Mouse (Mus musculus) MEL (cell line): Measurements from ENCODE around the gene Psmd5. TPM values are rescaled to one million over a fixed set of nuclear protein-coding genes. Genes with fewer than 3 reads are reported as not detected.

Source experiments
- DNase-seq: peaks from one replicate; pipeline ENCODE4 v3.0.0; 2011; ENCODE audit warnings: low read depth, low spot score
- H3K27ac ChIP-seq: 2 replicates; pipeline ENCODE4 v1.5.1; 2012; ENCODE audit warnings: low read depth, mild to moderate bottlenecking, control low read depth, low read length, moderate library complexity; ENCODE audit not compliant: control insufficient read depth
- H3K27me3 ChIP-seq, 2 experiments: fragments of 150-350 bp in 1 of 2; sonication (generic) in 1 of 2; 2 replicates each; pipeline ENCODE4 v1.6.1; 2012; ENCODE audit warnings: low read length in 2 of 2, mild to moderate bottlenecking in 2 of 2, improper control_type of control experiment in 1 of 2, moderate library complexity in 1 of 2; ENCODE audit not compliant: insufficient read depth in 2 of 2, control insufficient read depth in 1 of 2
- H3K36me3 ChIP-seq, 2 experiments: 2 replicates each; pipeline ENCODE4 v1.6.1; 2012 to 2014; ENCODE audit warnings: low read length in 2 of 2, improper control_type of control experiment in 1 of 2, inconsistent platforms in 1 of 2, mild to moderate bottlenecking in 1 of 2; ENCODE audit not compliant: insufficient read depth in 2 of 2, control insufficient read depth in 1 of 2
- H3K4me1 ChIP-seq, 2 experiments: fragments of 150-350 bp in 1 of 2; sonication (generic) in 1 of 2; 2 replicates each; pipeline ENCODE4 v1.6.1; 2012; ENCODE audit warnings: low read length in 2 of 2, improper control_type of control experiment in 1 of 2, mild to moderate bottlenecking in 1 of 2; ENCODE audit not compliant: insufficient read depth in 2 of 2, control insufficient read depth in 1 of 2
- H3K4me3 ChIP-seq, 2 experiments: fragments of 150-350 bp in 1 of 2; sonication (generic) in 1 of 2; 2 replicates each; pipeline ENCODE4 v1.5.1; 2012; ENCODE audit warnings: low read depth in 2 of 2, low read length in 2 of 2, mild to moderate bottlenecking in 2 of 2, moderate library complexity in 2 of 2, control low read depth in 1 of 2, improper control_type of control experiment in 1 of 2; ENCODE audit not compliant: control insufficient read depth in 1 of 2, insufficient read depth in 1 of 2
- H3K79me2 ChIP-seq: 2 replicates; pipeline ENCODE4 v1.6.1; 2012; ENCODE audit warnings: mild to moderate bottlenecking, low read length, moderate library complexity; ENCODE audit not compliant: control insufficient read depth, poor library complexity, insufficient read depth
- H3K9ac ChIP-seq: 2 replicates; pipeline ENCODE4 v1.6.1; 2012; ENCODE audit warnings: low read depth, mild to moderate bottlenecking, control low read depth, low read length, moderate library complexity; ENCODE audit not compliant: control insufficient read depth, poor library complexity, severe bottlenecking
- H3K9me3 ChIP-seq: fragments of 150-350 bp; sonication (generic); replicated peaks from 2 replicates; pipeline ENCODE4 v1.6.1; 2012; ENCODE audit warnings: mild to moderate bottlenecking, low read length, improper control_type of control experiment, moderate library complexity; ENCODE audit not compliant: insufficient read depth
- BHLHE40 ChIP-seq: IDR thresholded peaks from 2 replicates; pipeline ENCODE4 v1.6.1; 2012; ENCODE audit warnings: low read depth, mild to moderate bottlenecking, inconsistent platforms, low read length, improper control_type of control experiment, borderline replicate concordance
- CHD1 ChIP-seq: IDR thresholded peaks from 2 replicates; pipeline ENCODE4 v1.6.1; 2012; ENCODE audit warnings: low read depth, mild to moderate bottlenecking, inconsistent platforms, low read length, improper control_type of control experiment
- E2F4 ChIP-seq: IDR thresholded peaks from 2 replicates; pipeline ENCODE4 v1.6.1; 2011; ENCODE audit warnings: low read depth, low read length, improper control_type of control experiment, borderline replicate concordance
- ELF1 ChIP-seq: IDR thresholded peaks from 2 replicates; pipeline ENCODE4 v1.6.1; 2014; ENCODE audit warnings: low read depth, mild to moderate bottlenecking, inconsistent platforms, low read length, improper control_type of control experiment, moderate library complexity
- ETS1 ChIP-seq: IDR thresholded peaks from 2 replicates; pipeline ENCODE4 v1.6.1; 2012; ENCODE audit warnings: low read depth, mild to moderate bottlenecking, inconsistent platforms, low read length, improper control_type of control experiment, moderate library complexity
- HCFC1 ChIP-seq: IDR thresholded peaks from 2 replicates; pipeline ENCODE4 v1.6.1; 2012; ENCODE audit warnings: low read depth, mild to moderate bottlenecking, inconsistent platforms, low read length, improper control_type of control experiment, moderate library complexity
- JUND ChIP-seq: IDR thresholded peaks from 2 replicates; pipeline ENCODE4 v1.6.1; 2011; ENCODE audit warnings: low read depth, mild to moderate bottlenecking, improper control_type of control experiment, low read length
- KAT2A ChIP-seq: conservative IDR thresholded peaks from 2 replicates; pipeline ENCODE4 v1.6.1; 2012; ENCODE audit warnings: low read depth, low read length, improper control_type of control experiment, inconsistent platforms
- MAFK ChIP-seq: IDR thresholded peaks from 2 replicates; pipeline ENCODE4 v1.6.1; 2011; ENCODE audit warnings: low read depth, mild to moderate bottlenecking, low read length, improper control_type of control experiment, borderline replicate concordance
- MAX ChIP-seq: IDR thresholded peaks from 2 replicates; pipeline ENCODE4 v1.6.1; 2011; ENCODE audit warnings: low read length, improper control_type of control experiment
- MAZ ChIP-seq: IDR thresholded peaks from 2 replicates; pipeline ENCODE4 v1.6.1; 2012; ENCODE audit warnings: low read depth, mild to moderate bottlenecking, inconsistent platforms, low read length, improper control_type of control experiment
- MEF2A ChIP-seq: IDR thresholded peaks from 2 replicates; pipeline ENCODE4 v1.6.1; 2014; ENCODE audit warnings: low read depth, mild to moderate bottlenecking, inconsistent platforms, low read length, improper control_type of control experiment; ENCODE audit not compliant: poor library complexity, insufficient replicate concordance, severe bottlenecking; ENCODE audit errors: extremely low read depth
- MXI1 ChIP-seq: IDR thresholded peaks from 2 replicates; pipeline ENCODE4 v1.6.1; 2011; ENCODE audit warnings: mild to moderate bottlenecking, low read depth, low read length, improper control_type of control experiment
- MYC ChIP-seq: IDR thresholded peaks from 2 replicates; pipeline ENCODE4 v1.6.1; 2011; ENCODE audit warnings: low read depth, mild to moderate bottlenecking, low read length, improper control_type of control experiment, moderate library complexity
- POLR2A ChIP-seq, 2 experiments: IDR thresholded peaks; 2 replicates each; pipeline ENCODE4 v1.6.1; 2011 to 2012; ENCODE audit warnings: low read length in 2 of 2, mild to moderate bottlenecking in 2 of 2, control low read depth in 1 of 2, improper control_type of control experiment in 1 of 2, low read depth in 1 of 2, moderate library complexity in 1 of 2; ENCODE audit not compliant: control insufficient read depth in 1 of 2, insufficient read depth in 1 of 2, poor library complexity in 1 of 2
- POLR2AphosphoS2 ChIP-seq: IDR thresholded peaks from 2 replicates; pipeline ENCODE4 v1.6.1; 2011; ENCODE audit warnings: low read length, improper control_type of control experiment
- POLR2AphosphoS5 ChIP-seq: IDR thresholded peaks from 2 replicates; pipeline ENCODE4 v1.6.1; 2012; ENCODE audit warnings: low read depth, borderline replicate concordance, mild to moderate bottlenecking, inconsistent platforms, low read length, moderate library complexity, mixed read lengths
- RCOR1 ChIP-seq: IDR thresholded peaks from 2 replicates; pipeline ENCODE4 v1.6.1; 2012; ENCODE audit warnings: low read depth, mild to moderate bottlenecking, inconsistent platforms, low read length, improper control_type of control experiment
- SIN3A ChIP-seq: IDR thresholded peaks from 2 replicates; pipeline ENCODE4 v1.6.1; 2012; ENCODE audit warnings: low read length, improper control_type of control experiment, inconsistent platforms
- SMC3 ChIP-seq: IDR thresholded peaks from 2 replicates; pipeline ENCODE4 v1.6.1; 2011; ENCODE audit warnings: low read depth, low read length, improper control_type of control experiment
- TAL1 ChIP-seq: IDR thresholded peaks from 2 replicates; pipeline ENCODE4 v1.6.1; 2012; ENCODE audit warnings: mild to moderate bottlenecking, inconsistent platforms, low read length, moderate library complexity, mixed read lengths
- TBP ChIP-seq: IDR thresholded peaks from 2 replicates; pipeline ENCODE4 v1.8.0; 2011; ENCODE audit warnings: low read depth, low read length, improper control_type of control experiment
- USF1 ChIP-seq: IDR thresholded peaks from 2 replicates; pipeline ENCODE4 v1.6.1; 2014; ENCODE audit warnings: low read depth, mild to moderate bottlenecking, inconsistent platforms, low read length, improper control_type of control experiment, moderate library complexity
- USF2 ChIP-seq, 2 experiments: IDR thresholded peaks; 2 replicates each; pipeline ENCODE4 v1.6.1; 2011 to 2012; ENCODE audit warnings: improper control_type of control experiment in 2 of 2, low read length in 2 of 2, borderline replicate concordance in 1 of 2, inconsistent platforms in 1 of 2, low read depth in 1 of 2, mild to moderate bottlenecking in 1 of 2; ENCODE audit not compliant: insufficient read depth in 1 of 2
- ZC3H11A ChIP-seq: IDR thresholded peaks from 2 replicates; pipeline ENCODE4 v1.6.1; 2012; ENCODE audit warnings: low read depth, mild to moderate bottlenecking, inconsistent platforms, low read length, improper control_type of control experiment
- ZKSCAN1 ChIP-seq: IDR thresholded peaks from 2 replicates; pipeline ENCODE4 v1.6.1; 2012; ENCODE audit warnings: low read depth, mild to moderate bottlenecking, inconsistent platforms, low read length, improper control_type of control experiment, moderate library complexity
- ZMIZ1 ChIP-seq: IDR thresholded peaks from 2 replicates; pipeline ENCODE4 v1.6.1; 2012; ENCODE audit warnings: low read depth, mild to moderate bottlenecking, inconsistent platforms, low read length, improper control_type of control experiment, moderate library complexity
- polyA plus RNA-seq, 2 experiments: library from polyadenylated mRNA; stranded (reverse) in 1 of 2; unstranded in 1 of 2; fragments of >175 nt in 1 of 2; fragments of >200 nt in 1 of 2; gene quantifications; 2 replicates each; pipeline versions ENCODE4 v1.2.1 to v1.2.4; 2012; ENCODE audit warnings: low replicate concordance in 2 of 2, low read depth in 1 of 2; ENCODE audit not compliant: insufficient read length in 2 of 2, insufficient read depth in 1 of 2, missing spikeins in 1 of 2
- total RNA-seq: library from RNA; depleted of rRNA; stranded (reverse); fragments of 300-350 nt; gene quantifications from 2 replicates; pipeline ENCODE4 v1.2.3, GENCODE M21; 2012

The Psmd5 gene
- total and polyA plus RNA-seq, 3 experiments: 48.1 to 70.3 TPM; not detected in 1

DNA sequence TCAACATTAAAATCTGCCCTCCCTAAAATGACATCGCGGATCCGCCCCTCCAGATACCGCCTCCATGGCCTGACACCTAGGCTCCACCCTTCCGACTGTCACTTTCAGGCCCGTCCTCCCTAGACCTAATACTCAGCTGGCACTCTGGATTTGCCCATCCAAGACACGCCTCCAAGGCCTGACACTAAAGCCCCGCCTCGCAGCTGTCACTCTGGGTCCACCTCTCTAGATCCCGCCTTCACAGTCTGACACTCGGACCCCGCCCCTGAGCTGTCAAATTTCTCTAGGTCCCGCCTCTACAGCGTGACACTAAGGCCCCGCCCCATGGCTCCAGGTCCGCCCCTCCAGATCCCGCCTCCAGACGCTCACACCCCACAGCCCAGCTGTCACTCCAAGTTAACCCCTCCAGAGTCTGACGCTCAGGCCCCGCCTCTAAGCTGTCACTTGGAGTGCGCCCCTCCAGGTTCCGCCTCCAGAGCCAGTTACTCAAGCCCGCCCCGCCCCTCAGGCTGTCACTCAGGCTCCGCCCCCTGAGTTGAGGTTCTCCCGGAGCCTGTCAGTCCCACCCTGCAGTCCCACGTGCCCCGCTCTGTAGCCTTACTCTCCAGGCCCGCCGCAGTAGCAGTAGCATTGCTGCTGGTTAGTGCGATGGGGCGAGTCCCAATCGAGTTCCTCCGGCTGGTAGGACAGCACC lies 30.2 kb upstream of the Psmd5 start:
- peak overlapping the region; percentile 38 to 41; a peak in 3 of 4 replicates for H3K4me3 ChIP-seq
- peaks cover 0 to 8% of the 10 kb centered on the region in 2 experiments; a peak in 2 of 4 replicates for H3K36me3 ChIP-seq
- H3K79me2 ChIP-seq: no peaks in the 10 kb centered on the region
- peaks cover 0 to 17% of the 10 kb centered on the region in 2 experiments; a peak in 3 of 4 replicates for H3K4me1 ChIP-seq
- peak; percentile 99 for DNase-seq
- no peaks in the 10 kb centered on the region for H3K9me3 ChIP-seq
- H3K9ac ChIP-seq: peak overlapping the region; percentile 44
- TF ChIP-seq ELF1: peak; percentile 65; the same call in 1 of the 2 replicates
- peak; percentile 70; the same call in 1 of the 2 replicates for TF ChIP-seq MYC
- no peak for TF ChIP-seq TAL1
- no peak for TF ChIP-seq RCOR1
- TF ChIP-seq CHD1: no peak
- TF ChIP-seq MAZ: 0 out of 2 replicates have a peak, but pooled peaks have one; percentile 68
- peak; percentile 60; the same call in 1 of the 2 replicates for TF ChIP-seq BHLHE40
- TF ChIP-seq POLR2A (IDR thresholded peaks at IDR 0.05; ENCODE audit: control insufficient read depth in 1 of 2, insufficient read depth in 1 of 2, low read depth in 1 of 2, low read length in 2 of 2, poor library complexity in 1 of 2): peak; percentile 26 to 42; a peak in 1 of 4 replicates
- TF ChIP-seq ZC3H11A: no peak
- no peak for TF ChIP-seq E2F4
- peak; percentile 35 for TF ChIP-seq ETS1
- TF ChIP-seq MEF2A: no peak
- TF ChIP-seq SIN3A: peak; percentile 91
- TF ChIP-seq POLR2AphosphoS2: peak; percentile 31; the same call in 1 of the 2 replicates
- no peak for TF ChIP-seq SMC3
- TF ChIP-seq MAX: peak; percentile 92
- no peak for TF ChIP-seq ZMIZ1
- TF ChIP-seq ZKSCAN1: no peak
- no peak for TF ChIP-seq KAT2A
- no peak for TF ChIP-seq MAFK
- no peak; the same call in 1 of the 2 replicates for TF ChIP-seq TBP
- peak; percentile 87 for TF ChIP-seq USF1
- TF ChIP-seq JUND: no peak
- peak in 1 of 2 experiments; percentile 41; a peak in 1 of 4 replicates for TF ChIP-seq USF2 (IDR thresholded peaks at IDR 0.05; ENCODE audit: borderline replicate concordance in 1 of 2, insufficient read depth in 1 of 2, low read depth in 1 of 2, low read length in 2 of 2)
- peak; percentile 99 for TF ChIP-seq MXI1
- no peak for TF ChIP-seq HCFC1
- no peak for TF ChIP-seq POLR2AphosphoS5
- TF ChIP-seq, all 39 proteins: peak for 12
- Histone ChIP-seq H3K27me3 (no peaks in the 10 kb centered on the region), H3K27ac (peak overlapping the region; percentile 18; the same call in 1 of the 2 replicates)
